In genomic region chr2:113116788-113117187, GRCm38 (mm10) we compare ENCODE assay signal across 13 mouse cellular contexts.
DNase-seq lines count a peak whose midpoint lies in the region.
"Had no signal": no experiment of that assay in that cellular context is flagged by ENCODE, and none has a peak within 500 bp of the region (broad histone marks: within the 10 kb centered on the region; RNA-seq: fewer than 3 reads in every experiment).

No protein-coding gene starts in this region.

- DNase-seq in brain, adult 2 months (ENCODE audit: low read depth, low spot score) = peak; percentile 35
- peak; percentile 6 for DNase-seq in cerebellum, adult 11 months
- peak; percentile 46 for DNase-seq in cerebellum, adult 9-10 months
- DNase-seq in cerebellum, postnatal 36 days = peak; percentile 4 to 25
- DNase-seq in yolk sac, embryonic 10.5 days (ENCODE audit: low spot score) = no peak
- DNase-seq in c-Kit-positive CD71-positive TER-119-positive erythroid progenitor cells, embryonic 14.5 days (ENCODE audit: low spot score) = no peak
- DNase-seq: adrenal gland, adult 8-10 months; adrenal gland, postnatal 36 days; gastrocnemius, postnatal 14 days; heart, postnatal 10 days; heart, postnatal 4 days; kidney, adult 11 months; kidney, adult 9 months had no signal

Comparison
In these comparisons a context has a peak if more than half of its experiments do, and no peak if none do; other contexts are left out.
1. DNase-seq: peak in brain, adult 2 months (single experiment), cerebellum, adult 11 months (single experiment), cerebellum, adult 9-10 months (single experiment) and cerebellum, postnatal 36 days (2 of 2); none in yolk sac, embryonic 10.5 days (single experiment) and c-Kit-positive CD71-positive TER-119-positive erythroid progenitor cells, embryonic 14.5 days (single experiment).